Mouse (Mus musculus) midbrain, postnatal 0 days (tissue): Measurements from ENCODE around the gene Tmbim4. TPM values are rescaled to one million over a fixed set of nuclear protein-coding genes. Genes with fewer than 3 reads are reported as not detected.
A peak's percentile ranks its signal among the peaks of the same experiment; 100 is the strongest.

Experiments
- ATAC-seq: fragments of 200-750 bp; cut with Nextera tagmentation; 2 replicates; pipeline ENCODE4 v1.8.0; 2017; ENCODE audit warnings: moderate number of reproducible peaks, mild to moderate bottlenecking, moderate TSS enrichment, moderate library complexity; ENCODE audit not compliant: low FRiP score
- DNase-seq: peaks from one replicate; pipeline ENCODE4 v3.0.0-alpha.2; 2015; ENCODE audit warnings: low spot score
- H3K27ac ChIP-seq: fragments of 300-500 bp; sonication (generic); 2 replicates; pipeline ENCODE4 v1.5.1; 2014; ENCODE audit warnings: low read depth, mild to moderate bottlenecking, low read length, mixed read lengths
- H3K27me3 ChIP-seq: fragments of 300-500 bp; sonication (generic); 2 replicates; pipeline ENCODE4 v1.6.1; 2014; ENCODE audit warnings: low read length, control low read depth, mixed read lengths; ENCODE audit not compliant: insufficient read depth
- H3K36me3 ChIP-seq: fragments of 300-500 bp; sonication (generic); 2 replicates; pipeline ENCODE4 v1.6.1; 2014; ENCODE audit warnings: low read length, control low read depth, mixed read lengths; ENCODE audit not compliant: insufficient read depth
- H3K4me1 ChIP-seq: fragments of 300-500 bp; sonication (generic); 2 replicates; pipeline ENCODE4 v1.6.1; 2014; ENCODE audit warnings: mild to moderate bottlenecking, control low read depth, antibody characterized with exemption, low read length, mixed read lengths; ENCODE audit not compliant: insufficient read depth
- H3K4me2 ChIP-seq: fragments of 300-500 bp; sonication (generic); 2 replicates; pipeline ENCODE4 v1.6.1; 2014; ENCODE audit warnings: low read depth, mild to moderate bottlenecking, low read length, mixed read lengths; ENCODE audit not compliant: poor library complexity, severe bottlenecking
- H3K4me3 ChIP-seq: fragments of 300-500 bp; sonication (generic); 2 replicates; pipeline ENCODE4 v1.5.1; 2014; ENCODE audit warnings: low read depth, mild to moderate bottlenecking, low read length, moderate library complexity
- H3K9ac ChIP-seq: fragments of 300-500 bp; sonication (generic); replicated peaks from 2 replicates; pipeline ENCODE4 v1.6.1; 2014; ENCODE audit warnings: mild to moderate bottlenecking, low read length, moderate library complexity, mixed read lengths; ENCODE audit not compliant: poor library complexity, severe bottlenecking
- H3K9me3 ChIP-seq: fragments of 300-500 bp; sonication (generic); 2 replicates; pipeline ENCODE4 v1.6.1; 2016; ENCODE audit warnings: low read length, control low read depth
- CTCF ChIP-seq: IDR thresholded peaks from 2 replicates; pipeline ENCODE4 v1.5.1; 2016; ENCODE audit warnings: antibody characterized with exemption, mild to moderate bottlenecking
- WGBS: fragments of 180-500 bp; shearing (Covaris S2); extraction: QIAGEN DNeasy Blood & Tissue Kit; methylation state at CpG from one replicate; pipeline ENCODE4 v1.1.7; 2014; 5-methylcytosine and 5-hydroxymethylcytosine counted together
- polyA plus RNA-seq: library from polyadenylated mRNA; unstranded; fragments of >200 nt; fragmentation: Nextera tagmentation; extraction: Ambion mirVana; gene quantifications from 2 replicates; pipeline ENCODE4 v1.2.1, GENCODE M21; 2015
- total RNA-seq: library from RNA; depleted of rRNA; stranded (reverse); fragments of >200 nt; gene quantifications from 2 replicates; pipeline ENCODE4 v1.2.3, GENCODE M21; 2014; rRNA removed

The Tmbim4 gene
- 40.5 and 70.6 TPM in 2 replicates for total RNA-seq
- 109 and 115 TPM in 2 replicates for polyA plus RNA-seq

DNA sequence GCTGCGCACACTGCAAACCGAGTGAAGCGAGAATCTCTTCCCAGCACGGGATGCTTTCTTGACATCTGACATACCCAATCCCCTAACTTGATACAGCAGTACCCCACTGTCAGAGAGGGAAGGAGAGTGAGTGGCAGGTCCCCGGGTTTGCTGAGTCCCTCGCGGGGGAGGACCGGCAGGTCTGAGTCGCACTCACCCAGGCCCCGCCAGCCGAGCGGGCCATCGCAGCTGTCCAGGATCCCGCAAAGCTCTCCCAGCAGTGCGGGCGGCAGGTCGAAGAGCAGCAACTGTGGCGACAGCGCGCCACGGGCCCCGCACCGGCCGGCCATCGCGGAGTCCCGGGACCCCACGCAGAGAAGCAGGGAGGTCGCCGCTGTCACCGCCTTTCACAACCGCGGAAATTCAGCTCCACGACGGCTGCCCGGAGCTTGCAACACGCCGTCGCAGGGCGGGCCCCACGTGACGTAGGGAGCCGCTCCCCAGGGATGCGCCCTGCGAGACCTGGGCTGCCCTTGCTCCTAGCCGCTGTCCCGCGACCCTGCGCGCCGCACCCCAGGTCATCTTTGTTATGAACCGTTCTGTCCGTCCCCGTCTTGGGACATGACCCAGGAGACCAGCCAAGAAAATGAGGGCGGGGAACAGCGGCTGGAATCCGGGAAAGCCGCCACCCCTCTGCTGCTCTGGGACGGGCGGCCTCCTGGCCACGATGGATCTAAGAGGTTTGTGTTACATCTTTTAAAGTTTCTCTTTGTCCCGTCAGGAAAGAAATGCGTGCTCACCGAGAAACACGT lies at the start of gene Tmbim4:
Gene Tmbim4, plus strand, starts transcription at position 460 of the 791 bp plus-strand sequence.
- ATAC-seq, result no peak

GRCm38 (mm10) chr10:120151672-120152071 lies 49.7 kb upstream of the Tmbim4 start:
- no peaks in the 10 kb centered on the region for H3K27me3 ChIP-seq
- WGBS, result 95% methylated on average over 7 of the region's 7 CpGs
- no peaks in the 10 kb centered on the region for H3K4me1 ChIP-seq
- H3K9me3 ChIP-seq, result no peaks in the 10 kb centered on the region
- TF ChIP-seq CTCF, result no peak
- H3K36me3 ChIP-seq, result no peaks in the 10 kb centered on the region
- H3K4me3 ChIP-seq, result no peak overlapping the region
- no peak overlapping the region for H3K4me2 ChIP-seq
- DNase-seq (no peak), ATAC-seq (no peak)
- H3K27ac ChIP-seq, result no peak overlapping the region
- no peak overlapping the region for H3K9ac ChIP-seq

More for the DNA sequence above, at the start of gene Tmbim4:
- Histone ChIP-seq H3K27ac (no peak within 1 kb of the TSS), H3K27me3 (peaks cover 10% of the 10 kb centered on the region; the same call in 1 of the 2 replicates), H3K4me1 (no peaks in the 10 kb centered on the region), H3K9ac (0 out of 2 replicates have a peak within 1 kb of the TSS, but pooled peaks have one; percentile 13), H3K36me3 (no peaks in the 10 kb centered on the region), H3K4me2 (peak within 1 kb of the TSS; percentile 53), H3K9me3 (no peaks in the 10 kb centered on the region), H3K4me3 (peak within 1 kb of the TSS; percentile 33)
- 2% methylated on average over 65 of the region's 65 CpGs for WGBS
- DNase-seq, result no peak
- no peak for TF ChIP-seq CTCF

- DNase-seq (no peak), ATAC-seq (no peak)
- Histone ChIP-seq H3K4me1 (no peaks in the 10 kb centered on the region), H3K9ac (no peak overlapping the region), H3K27ac (no peak overlapping the region), H3K9me3 (no peaks in the 10 kb centered on the region), H3K4me3 (no peak overlapping the region), H3K4me2 (no peak overlapping the region), H3K27me3 (no peaks in the 10 kb centered on the region), H3K36me3 (no peaks in the 10 kb centered on the region)
- WGBS, result 91% methylated on average over 2 of the region's 2 CpGs
- no peak for TF ChIP-seq CTCF
Observed at GRCm38 (mm10) chr10:120153911-120154310, 47.5 kb upstream of the Tmbim4 start.

- H3K9me3 ChIP-seq, result no peaks in the 10 kb centered on the region
- no peak overlapping the region for H3K4me3 ChIP-seq
- no peak for DNase-seq
- no peaks in the 10 kb centered on the region for H3K27me3 ChIP-seq
- no peak for ATAC-seq
- no peak for TF ChIP-seq CTCF
- no peak overlapping the region for H3K27ac ChIP-seq
- H3K4me1 ChIP-seq, result no peaks in the 10 kb centered on the region
- H3K36me3 ChIP-seq, result no peaks in the 10 kb centered on the region
- no peak overlapping the region for H3K9ac ChIP-seq
- H3K4me2 ChIP-seq, result no peak overlapping the region
- 89% methylated on average over 9 of the region's 9 CpGs for whole genome bisulfite sequencing
Observed at GRCm38 (mm10) chr10:120160533-120160932, 40.9 kb upstream of the Tmbim4 start.

- Histone ChIP-seq H3K4me1 (no peaks in the 10 kb centered on the region), H3K4me3 (no peak overlapping the region), H3K9ac (no peak overlapping the region), H3K9me3 (no peaks in the 10 kb centered on the region), H3K27me3 (no peaks in the 10 kb centered on the region), H3K4me2 (no peak overlapping the region), H3K36me3 (no peaks in the 10 kb centered on the region), H3K27ac (no peak overlapping the region)
- WGBS, result 91% methylated on average over 10 of the region's 10 CpGs
- no peak for TF ChIP-seq CTCF
- DNase-seq (no peak), ATAC-seq (no peak)
Observed at GRCm38 (mm10) chr10:120162840-120163239, 38.5 kb upstream of the Tmbim4 start.

DNA sequence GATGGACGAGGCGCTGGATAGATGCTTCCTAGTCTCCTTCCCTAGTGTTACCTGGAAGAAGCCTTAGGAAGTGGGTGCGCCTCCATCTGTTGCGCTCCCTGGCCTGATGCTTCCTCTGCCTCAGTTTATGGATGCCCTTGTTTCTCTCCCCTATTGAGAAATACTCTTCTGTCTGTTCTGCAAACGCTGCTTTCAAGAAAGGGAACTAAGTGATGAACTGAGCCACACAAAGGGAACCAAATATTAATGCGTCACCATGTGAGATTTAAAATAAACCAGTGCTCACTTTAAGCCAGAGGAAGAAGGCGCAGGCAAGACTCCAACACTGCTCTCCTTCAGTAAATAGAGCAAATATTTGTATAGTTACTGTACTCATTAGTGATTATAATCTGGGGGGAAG lies 37.9 kb upstream of the Tmbim4 start:
- TF ChIP-seq CTCF, result no peak
- Histone ChIP-seq H3K4me2 (no peak overlapping the region), H3K9me3 (no peaks in the 10 kb centered on the region), H3K4me3 (no peak overlapping the region), H3K4me1 (no peaks in the 10 kb centered on the region), H3K27ac (no peak overlapping the region), H3K27me3 (no peaks in the 10 kb centered on the region), H3K9ac (no peak overlapping the region), H3K36me3 (no peaks in the 10 kb centered on the region)
- 90% methylated on average over 7 of the region's 7 CpGs for WGBS
- DNase-seq (no peak), ATAC-seq (no peak)
